Mouse (Mus musculus) kidney, postnatal 4 days (tissue): ENCODE data around the gene Trmt61a.
"Not testable (repeated sequence)": the region's sequence is repeated elsewhere in the genome, so short reads cannot be mapped to it uniquely, and the experiment has no call there.

ENCODE experiments used
- DNase-seq, 2 experiments: peaks; one replicate each; pipeline ENCODE4 v3.0.0; 2021; ENCODE audit warnings: mixed read lengths in 2 of 2

Gene Trmt61a

GRCm38 (mm10) chr12:111698346-111698913 is 20.5 kb downstream of the Trmt61a start:
- DNase-seq = no peak

DNA sequence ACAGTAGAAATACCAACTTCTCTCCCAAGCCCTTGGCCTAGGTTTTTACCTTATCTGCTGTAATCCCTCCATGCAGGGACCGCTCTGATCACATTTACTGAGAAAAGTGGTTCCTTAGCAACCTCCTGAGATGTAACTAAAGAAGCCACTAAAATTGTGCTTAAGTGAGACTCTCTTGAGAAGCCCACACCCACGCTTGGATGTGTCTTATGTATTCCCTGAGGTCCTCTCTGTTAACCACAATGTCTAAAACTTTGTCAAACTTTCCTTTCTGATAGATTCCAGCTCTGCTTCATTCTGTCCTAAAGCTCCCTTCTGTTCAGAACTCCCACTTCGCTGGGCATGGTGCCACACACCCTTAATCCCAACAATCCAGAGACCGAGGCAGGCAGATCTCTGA is 21.6 kb downstream of the Trmt61a start:
- no peak for DNase-seq

DNA sequence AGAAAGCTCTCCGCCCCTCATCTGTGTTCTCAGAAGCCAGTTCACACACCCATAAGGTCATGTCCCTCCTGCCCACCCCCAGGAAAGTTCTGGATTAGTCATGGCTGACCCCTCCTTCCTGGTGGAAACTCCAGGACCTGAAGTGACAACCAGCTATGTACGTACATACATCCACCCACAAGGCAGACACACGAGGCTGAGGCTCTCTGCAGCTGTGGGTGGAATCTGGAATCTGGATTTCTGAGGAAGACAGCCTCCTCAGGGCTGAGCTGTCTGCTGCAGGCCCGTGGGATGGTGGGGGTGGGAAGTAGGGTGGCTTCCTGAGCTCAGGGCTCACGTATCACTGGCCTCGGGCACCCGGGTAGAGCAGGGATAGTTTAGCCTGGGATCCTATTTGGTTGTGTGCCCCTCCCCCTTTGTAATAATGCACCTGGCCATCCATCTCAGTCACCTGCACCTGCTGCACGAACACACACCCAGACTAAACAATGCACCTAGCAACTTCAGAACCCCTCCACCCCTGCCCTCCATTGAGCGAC is 23.1 kb downstream of the Trmt61a start:
- DNase-seq = no peak

- no peak for DNase-seq
These were observed 25.4 kb downstream of the Trmt61a start for GRCm38 (mm10) chr12:111703301-111703700.

- DNase-seq = peak in 1 of 2 experiments; percentile 63
These were observed 26.7 kb downstream of the Trmt61a start for GRCm38 (mm10) chr12:111704609-111705008.

- peak; percentile 65 to 73 for DNase-seq
These were observed 27.5 kb downstream of the Trmt61a start for GRCm38 (mm10) chr12:111705186-111705973.

DNA sequence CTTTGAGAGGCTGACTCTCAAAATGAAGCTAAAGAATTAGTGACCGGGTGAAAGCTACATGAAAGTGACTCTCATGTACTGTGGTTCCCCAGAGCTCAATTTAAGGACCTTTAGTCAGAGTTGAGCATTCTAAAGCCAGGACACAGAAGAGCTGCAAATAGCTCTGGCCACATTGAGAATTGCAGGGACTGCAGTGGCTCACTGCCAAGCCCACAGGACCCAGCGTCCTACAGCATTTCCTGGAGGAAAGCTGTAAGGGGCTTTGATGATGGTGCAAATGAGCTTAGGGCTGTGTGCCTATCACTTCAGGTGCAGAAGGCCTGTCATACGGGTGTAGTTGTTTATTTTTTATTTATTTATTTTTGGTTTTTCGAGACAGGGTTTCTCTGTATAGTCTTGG is 30.3 kb downstream of the Trmt61a start:
- peak; percentile 59 to 66 for DNase-seq

- DNase-seq = no peak
These were observed 32.2 kb downstream of the Trmt61a start for GRCm38 (mm10) chr12:111710091-111710490.

GRCm38 (mm10) chr12:111712476-111712875 is 34.6 kb downstream of the Trmt61a start:
- peak; percentile 43 to 58 for DNase-seq

- peak; percentile 92 to 96 for DNase-seq
These were observed 35.2 kb downstream of the Trmt61a start, which contains the start of the genes Bag5 and Apopt1 for GRCm38 (mm10) chr12:111713004-111713651. Gene Bag5, minus strand, starts transcription at chr12:111713257. Gene Apopt1, plus strand, starts transcription at chr12:111713261.

- not testable (repeated sequence) for DNase-seq
These were observed 36.0 kb downstream of the Trmt61a start for GRCm38 (mm10) chr12:111713880-111714279.

DNA sequence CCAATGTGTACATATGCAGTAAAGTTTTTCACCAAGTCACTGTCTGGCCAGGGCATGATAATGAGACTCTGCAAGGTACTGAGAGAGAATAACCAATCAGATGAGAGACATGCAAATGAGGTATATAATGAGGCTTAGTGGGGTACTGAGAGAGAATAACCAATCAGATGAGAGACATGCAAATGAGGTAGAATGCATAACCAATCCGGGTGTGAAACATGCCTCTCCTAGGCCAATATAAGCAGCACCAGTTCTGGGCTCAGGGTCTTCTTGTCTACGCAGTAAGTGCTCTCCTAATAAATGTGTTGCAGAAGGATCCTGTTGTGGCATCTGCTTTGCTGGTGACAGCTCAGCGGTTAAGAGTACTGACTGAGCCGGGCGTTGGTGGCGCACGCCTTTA is 38.6 kb downstream of the Trmt61a start:
- no peak for DNase-seq

- no peak for DNase-seq
These were observed 40.8 kb downstream of the Trmt61a start for GRCm38 (mm10) chr12:111718656-111719055.

DNA sequence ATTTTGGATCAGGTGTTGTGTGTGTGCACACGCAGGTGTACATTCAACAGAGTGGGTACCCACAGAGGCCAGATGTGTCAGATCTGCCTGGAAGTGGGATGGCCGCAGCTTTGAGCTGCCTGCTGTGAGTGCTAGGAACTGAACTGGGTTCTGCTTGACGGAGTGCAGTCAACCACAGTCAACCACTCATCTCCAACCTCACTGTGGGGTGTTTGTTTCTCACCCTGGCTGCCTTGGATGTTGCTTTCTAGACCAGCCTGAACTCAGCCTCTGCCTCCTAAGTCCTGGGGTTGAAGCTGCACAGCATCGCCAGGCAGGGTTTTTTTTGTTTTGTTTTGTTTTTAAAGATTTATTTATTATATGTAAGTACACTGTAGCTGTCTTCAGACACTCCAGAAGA is 42.3 kb downstream of the Trmt61a start:
- DNase-seq = no peak

GRCm38 (mm10) chr12:111722654-111723053 is 44.7 kb downstream of the Trmt61a start:
- DNase-seq = peak; percentile 74 to 79

DNA sequence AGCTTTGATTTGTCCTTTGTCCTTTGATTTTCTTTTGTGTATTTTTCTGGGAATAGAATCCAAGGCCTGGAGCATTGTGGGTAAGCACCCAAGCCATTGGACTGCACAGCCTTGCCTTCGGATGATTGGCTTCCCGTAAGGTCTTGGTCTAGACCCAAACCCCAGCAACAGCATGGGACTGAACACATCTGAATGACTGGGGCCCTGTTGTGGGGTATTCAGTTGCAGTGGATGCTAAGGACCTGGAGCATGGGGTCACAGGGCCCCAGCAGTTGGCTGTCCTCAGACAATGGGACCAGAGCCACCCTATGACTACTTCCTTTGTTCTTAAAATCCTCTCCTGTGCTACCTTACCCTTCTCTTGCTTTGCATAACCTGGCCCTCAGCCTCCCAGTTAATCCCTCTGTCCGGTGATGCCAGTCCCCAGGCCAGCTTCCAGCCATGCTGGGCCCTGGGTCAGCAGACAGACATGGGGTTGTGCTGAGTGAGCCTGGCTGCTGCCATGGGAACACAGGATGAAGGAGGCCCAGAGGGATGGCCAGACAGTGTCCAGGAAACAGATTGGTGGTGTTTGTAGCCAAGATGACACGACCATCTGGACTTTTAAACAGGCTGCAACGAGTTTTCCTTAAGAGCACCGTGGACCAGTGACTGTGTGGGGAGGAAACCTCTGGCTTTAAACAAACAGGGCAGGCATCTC is 46.9 kb downstream of the Trmt61a start:
- DNase-seq = no peak

DNA sequence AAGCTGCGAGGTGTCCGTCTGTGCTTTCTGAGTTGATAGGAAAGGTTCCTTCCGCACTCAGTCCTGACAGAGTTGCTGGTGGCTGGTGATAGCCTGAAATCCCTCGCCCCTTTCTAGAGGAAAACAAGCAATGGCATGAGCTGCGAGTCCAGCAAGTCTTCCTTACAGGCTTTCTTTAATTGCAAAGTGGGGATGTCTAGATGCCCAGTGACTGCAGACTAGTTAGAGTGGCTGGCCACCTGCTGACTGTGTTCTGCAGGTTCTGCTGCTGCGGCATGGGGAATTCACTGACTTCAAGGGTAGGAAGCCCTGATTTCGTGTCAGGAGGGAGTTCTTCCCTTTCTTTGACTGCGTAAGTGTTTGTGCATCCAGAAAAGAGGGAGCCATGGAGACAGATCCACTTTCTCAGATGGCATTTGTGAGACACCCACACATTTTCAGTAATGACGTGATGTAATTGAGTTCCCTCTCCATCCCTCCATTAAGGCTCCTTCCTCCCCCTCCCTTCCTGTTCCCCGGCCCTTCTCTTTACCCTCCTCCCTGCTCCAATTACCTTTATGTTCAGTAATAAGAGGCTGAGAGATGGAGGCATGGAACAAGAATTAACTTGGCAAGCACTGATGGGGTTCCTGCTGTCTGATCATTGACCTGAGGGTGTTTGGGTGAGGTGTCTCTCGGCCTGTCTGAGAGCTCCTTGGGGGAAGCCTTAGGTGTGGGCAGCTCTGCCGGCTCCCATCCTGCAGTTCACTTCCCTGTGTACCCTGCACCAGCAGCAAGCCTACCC is 47.6 kb downstream of the Trmt61a start:
- DNase-seq = no peak

DNA sequence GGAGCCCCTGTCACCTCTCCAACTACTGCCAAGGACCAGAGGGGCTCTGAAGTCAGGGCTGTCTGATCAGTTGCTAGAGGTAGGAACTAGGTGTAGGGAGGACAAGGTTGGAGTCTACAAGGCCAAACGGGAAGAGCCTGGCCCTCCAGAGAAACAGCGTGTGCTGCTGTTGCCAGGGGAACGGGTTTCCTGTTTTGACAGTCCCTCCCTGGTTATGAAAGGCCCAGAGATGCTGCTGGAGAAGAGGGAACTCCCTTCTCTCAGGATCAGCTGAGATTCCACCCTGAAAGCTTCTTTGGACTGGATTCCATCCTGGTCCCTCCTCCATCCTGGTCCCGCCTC is 48.2 kb downstream of the Trmt61a start:
- DNase-seq = peak in 1 of 2 experiments; percentile 40

DNA sequence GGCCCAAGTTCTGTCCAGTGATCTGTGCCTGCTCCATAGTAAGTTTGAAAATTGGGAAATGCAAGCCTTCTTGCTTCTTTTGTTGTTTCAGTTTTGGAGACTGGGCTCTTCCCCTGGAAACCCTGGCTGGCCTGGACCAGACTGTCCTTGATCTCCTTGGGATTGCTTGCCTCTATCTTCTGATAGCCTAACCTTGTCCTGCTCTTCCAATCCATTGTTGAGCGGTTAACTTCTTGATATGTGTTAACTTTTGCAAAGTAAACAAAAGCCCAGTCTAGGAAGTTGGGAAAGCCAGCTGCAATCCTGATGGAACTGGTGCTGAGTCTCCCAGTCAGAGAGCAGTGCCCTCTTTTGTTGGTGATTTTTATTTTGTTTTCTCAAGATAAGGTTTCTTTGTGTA is 50.1 kb downstream of the Trmt61a start:
- DNase-seq = no peak

GRCm38 (mm10) chr12:111731822-111732807 is 54.2 kb downstream of the Trmt61a start:
- peak; percentile 92 to 95 for DNase-seq

GRCm38 (mm10) chr12:111732921-111733320 is 55.0 kb downstream of the Trmt61a start:
- no peak for DNase-seq
